Mouse (Mus musculus) C2C12 (cell line): ENCODE data around the gene Ccdc38. TPM values are rescaled to one million over a fixed set of nuclear protein-coding genes. Genes with fewer than 3 reads are reported as not detected.

Experiments
- H3K27me3 ChIP-seq: one replicate; pipeline ENCODE4 v1.6.1; 2011; ENCODE audit not compliant: control insufficient read depth, insufficient read depth, insufficient read length
- H3K36me3 ChIP-seq: one replicate; pipeline ENCODE4 v1.6.1; 2011; ENCODE audit not compliant: control insufficient read depth, insufficient read depth
- H3K4me3 ChIP-seq: one replicate; pipeline ENCODE4 v1.5.1; 2011; ENCODE audit warnings: mild to moderate bottlenecking, control low read depth; ENCODE audit not compliant: poor library complexity, insufficient read depth, severe bottlenecking
- H3K79me2 ChIP-seq: one replicate; pipeline ENCODE4 v1.6.1; 2011; ENCODE audit not compliant: control insufficient read depth, insufficient read depth
- H3K79me3 ChIP-seq: one replicate; pipeline ENCODE4 v1.6.1; 2011; ENCODE audit warnings: low read depth, control low read depth
- H3ac ChIP-seq: one replicate; pipeline ENCODE3; 2011; ENCODE audit warnings: low read depth; ENCODE audit not compliant: control insufficient read depth, insufficient read length
- CEBPB ChIP-seq: IDR thresholded peaks from one replicate; pipeline ENCODE4 v1.6.1; 2011; ENCODE audit warnings: low read depth, mild to moderate bottlenecking, control low read depth, moderate library complexity
- CTCF ChIP-seq: IDR thresholded peaks from one replicate; pipeline ENCODE4 v1.5.1; 2011; ENCODE audit not compliant: control insufficient read depth, insufficient read depth, insufficient read length
- FOSL1 ChIP-seq: IDR thresholded peaks from one replicate; pipeline ENCODE4 v1.8.0; 2011; ENCODE audit warnings: mild to moderate bottlenecking, low read length; ENCODE audit not compliant: poor library complexity, insufficient read depth, severe bottlenecking
- MAX ChIP-seq: IDR thresholded peaks from one replicate; pipeline ENCODE4 v1.6.1; 2011; ENCODE audit warnings: mild to moderate bottlenecking, control low read depth
- MYOD1 ChIP-seq: IDR thresholded peaks from one replicate; pipeline ENCODE4 v1.6.1; 2011; ENCODE audit warnings: low read depth; ENCODE audit not compliant: control insufficient read depth, insufficient read length
- MYOG ChIP-seq: IDR thresholded peaks from one replicate; pipeline ENCODE4 v1.6.1; 2011; ENCODE audit not compliant: control insufficient read depth, insufficient read length; ENCODE audit errors: extremely low read depth
- USF1 ChIP-seq: IDR thresholded peaks from one replicate; pipeline ENCODE4 v1.6.1; 2011; ENCODE audit warnings: low read depth, mild to moderate bottlenecking, control low read depth, moderate library complexity
- long read RNA-seq, 2 experiments: library from polyadenylated mRNA; unstranded; transcript quantifications; one replicate each; pipeline ENCODE4 v2.0.0; 2019 to 2020
- polyA plus RNA-seq: library from polyadenylated mRNA; unstranded; fragments of >200 nt; fragmentation: generic; extraction: Trizol; gene quantifications from one replicate; pipeline ENCODE4 v1.2.1, GENCODE M21; 2012; ENCODE audit warnings: missing spikeins

Gene Ccdc38
- polyA plus RNA-seq = 0.08 TPM
- long read RNA-seq, experiment 1 = 0 reads
- long read RNA-seq, experiment 2 = 0 reads

GRCm38 (mm10) chr10:93540431-93541210 lies at the start of gene Ccdc38:
Ccdc38 (plus strand) TSS chr10:93540632.
- no peaks in the 10 kb centered on the region for H3K36me3 ChIP-seq
- H3K79me3 ChIP-seq = no peaks in the 10 kb centered on the region
- H3K27me3 ChIP-seq = no peaks in the 10 kb centered on the region
- H3K4me3 ChIP-seq = peak within 1 kb of the TSS; percentile 25
- H3ac ChIP-seq = peak within 1 kb of the TSS; percentile 20
- TF ChIP-seq CTCF (no peak), CEBPB (no peak), MAX (no peak)
- no peaks in the 10 kb centered on the region for H3K79me2 ChIP-seq

- no peaks in the 10 kb centered on the region for H3K79me3 ChIP-seq
- H3K4me3 ChIP-seq = no peak overlapping the region
- H3ac ChIP-seq = no peak overlapping the region
- no peaks in the 10 kb centered on the region for H3K27me3 ChIP-seq
- no peaks in the 10 kb centered on the region for H3K79me2 ChIP-seq
- no peaks in the 10 kb centered on the region for H3K36me3 ChIP-seq
- TF ChIP-seq MAX (no peak), MYOG (no peak), MYOD1 (no peak), CTCF (no peak), CEBPB (no peak), FOSL1 (no peak), USF1 (no peak)
Measured at GRCm38 (mm10) chr10:93500864-93501263, 39.6 kb upstream of the Ccdc38 start.

GRCm38 (mm10) chr10:93501346-93501745 lies 39.1 kb upstream of the Ccdc38 start:
- no peaks in the 10 kb centered on the region for H3K27me3 ChIP-seq
- H3K79me3 ChIP-seq = no peaks in the 10 kb centered on the region
- H3ac ChIP-seq = no peak overlapping the region
- TF ChIP-seq FOSL1 (no peak), USF1 (no peak)
- H3K36me3 ChIP-seq = no peaks in the 10 kb centered on the region
- H3K4me3 ChIP-seq = no peak overlapping the region
- H3K79me2 ChIP-seq = no peaks in the 10 kb centered on the region

GRCm38 (mm10) chr10:93508383-93508970 lies 32.0 kb upstream of the Ccdc38 start:
- Histone ChIP-seq H3K79me3 (no peaks in the 10 kb centered on the region), H3ac (no peak overlapping the region), H3K27me3 (no peaks in the 10 kb centered on the region), H3K4me3 (no peak overlapping the region), H3K36me3 (no peaks in the 10 kb centered on the region), H3K79me2 (no peaks in the 10 kb centered on the region)
- no peak for TF ChIP-seq FOSL1
- TF ChIP-seq CEBPB = no peak
- TF ChIP-seq MAX = no peak
- no peak for TF ChIP-seq MYOD1
- no peak for TF ChIP-seq CTCF
- no peak for TF ChIP-seq MYOG
- TF ChIP-seq USF1 = no peak

GRCm38 (mm10) chr10:93509532-93510153 lies 30.8 kb upstream of the Ccdc38 start:
- Histone ChIP-seq H3K79me2 (no peaks in the 10 kb centered on the region), H3K27me3 (no peaks in the 10 kb centered on the region), H3K36me3 (no peaks in the 10 kb centered on the region), H3K4me3 (no peak overlapping the region), H3K79me3 (no peaks in the 10 kb centered on the region), H3ac (no peak overlapping the region)
- TF ChIP-seq USF1 = no peak
- TF ChIP-seq CEBPB = no peak
- no peak for TF ChIP-seq MAX
- no peak for TF ChIP-seq MYOD1
- no peak for TF ChIP-seq CTCF
- no peak for TF ChIP-seq FOSL1
- no peak for TF ChIP-seq MYOG

- H3K27me3 ChIP-seq = no peaks in the 10 kb centered on the region
- no peaks in the 10 kb centered on the region for H3K79me2 ChIP-seq
- TF ChIP-seq CTCF (no peak), MYOD1 (no peak), USF1 (no peak), MAX (no peak), FOSL1 (no peak), CEBPB (no peak), MYOG (no peak)
- no peak overlapping the region for H3K4me3 ChIP-seq
- H3K36me3 ChIP-seq = no peaks in the 10 kb centered on the region
- H3K79me3 ChIP-seq = no peaks in the 10 kb centered on the region
- no peak overlapping the region for H3ac ChIP-seq
Measured at GRCm38 (mm10) chr10:93515419-93515818, 25.0 kb upstream of the Ccdc38 start.
